Mouse (Mus musculus) limb, embryonic 15.5 days (tissue): ENCODE measurements around the gene Det1. TPM values are rescaled to one million over a fixed set of nuclear protein-coding genes. Genes with fewer than 3 reads are reported as not detected.

Source experiments
- ATAC-seq: fragments of 200-750 bp; cut with Nextera tagmentation; 2 replicates; pipeline ENCODE4 v1.8.0; 2017; ENCODE audit warnings: low read depth, moderate TSS enrichment; ENCODE audit not compliant: insufficient number of reproducible peaks, low FRiP score, low TSS enrichment
- H3K27ac ChIP-seq: fragments of 300-500 bp; sonication (generic); 2 replicates; pipeline ENCODE4 v1.5.1; 2015; ENCODE audit warnings: moderate library complexity, mild to moderate bottlenecking, inconsistent platforms
- H3K27me3 ChIP-seq: fragments of 300-500 bp; sonication (generic); 2 replicates; pipeline ENCODE4 v1.6.1; 2015; ENCODE audit warnings: inconsistent platforms
- H3K36me3 ChIP-seq: fragments of 300-500 bp; sonication (generic); 2 replicates; pipeline ENCODE4 v1.6.1; 2015; ENCODE audit warnings: inconsistent platforms
- H3K4me1 ChIP-seq: fragments of 300-500 bp; sonication (generic); 2 replicates; pipeline ENCODE4 v1.6.1; 2015; ENCODE audit warnings: inconsistent platforms
- H3K4me2 ChIP-seq: fragments of 300-500 bp; sonication (generic); 2 replicates; pipeline ENCODE4 v1.6.1; 2015; ENCODE audit warnings: mild to moderate bottlenecking, inconsistent platforms
- H3K4me3 ChIP-seq: fragments of 300-500 bp; sonication (generic); 2 replicates; pipeline ENCODE4 v1.5.1; 2015; ENCODE audit warnings: mild to moderate bottlenecking, inconsistent platforms
- H3K9ac ChIP-seq: fragments of 300-500 bp; sonication (generic); 2 replicates; pipeline ENCODE4 v1.6.1; 2015; ENCODE audit warnings: inconsistent platforms
- H3K9me3 ChIP-seq: fragments of 300-500 bp; sonication (generic); 2 replicates; pipeline ENCODE4 v1.6.1; 2016; ENCODE audit warnings: inconsistent platforms
- WGBS: fragments of 180-500 bp; shearing (Covaris S2); methylation state at CpG from one replicate; pipeline ENCODE4 v1.1.7; 2015; 5-methylcytosine and 5-hydroxymethylcytosine counted together
- microRNA-seq: library from miRNA; unstranded; fragments of <30 nt; microRNA quantifications from one replicate; pipeline ENCODE4, GENCODE M21; 2016
- polyA plus RNA-seq: library from polyadenylated mRNA; unstranded; fragments of >200 nt; fragmentation: Nextera tagmentation; extraction: Ambion mirVana; gene quantifications from 2 replicates; pipeline ENCODE4 v1.2.1, GENCODE M21; 2015

Det1 gene
- polyA plus RNA-seq, 1 experiment from 2014 or later: 17.2 TPM

DNA sequence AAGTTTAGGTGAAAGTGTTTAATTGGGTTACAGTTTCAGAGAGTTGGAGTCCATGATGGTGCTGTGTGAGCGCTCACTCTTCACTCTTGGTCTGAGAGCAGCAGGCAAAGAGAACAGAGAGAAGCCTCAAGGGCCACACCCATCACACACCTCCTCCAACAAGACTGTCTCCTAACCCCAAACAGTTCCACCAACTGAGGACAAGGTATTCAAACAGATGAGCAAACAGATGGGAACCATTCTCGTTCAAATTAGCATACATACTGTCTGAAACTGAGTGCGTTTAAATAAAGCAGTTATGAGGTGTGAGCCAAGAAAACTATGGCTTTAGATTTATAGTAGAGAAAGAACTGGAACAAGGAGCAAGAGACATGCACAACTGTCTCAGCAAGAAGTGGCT is 50.4 kb downstream of the Det1 start:
- 81% methylated on average over 3 of the region's 3 CpGs for WGBS
- H3K36me3 ChIP-seq: peaks cover 12% of the 10 kb centered on the region
- no peak overlapping the region for H3K9ac ChIP-seq
- H3K27ac ChIP-seq: no peak overlapping the region
- H3K4me1 ChIP-seq: peaks cover 9% of the 10 kb centered on the region
- H3K4me2 ChIP-seq: no peak overlapping the region
- no peak for ATAC-seq
- no peaks in the 10 kb centered on the region for H3K27me3 ChIP-seq
- H3K9me3 ChIP-seq: no peaks in the 10 kb centered on the region
- H3K4me3 ChIP-seq: no peak overlapping the region

DNA sequence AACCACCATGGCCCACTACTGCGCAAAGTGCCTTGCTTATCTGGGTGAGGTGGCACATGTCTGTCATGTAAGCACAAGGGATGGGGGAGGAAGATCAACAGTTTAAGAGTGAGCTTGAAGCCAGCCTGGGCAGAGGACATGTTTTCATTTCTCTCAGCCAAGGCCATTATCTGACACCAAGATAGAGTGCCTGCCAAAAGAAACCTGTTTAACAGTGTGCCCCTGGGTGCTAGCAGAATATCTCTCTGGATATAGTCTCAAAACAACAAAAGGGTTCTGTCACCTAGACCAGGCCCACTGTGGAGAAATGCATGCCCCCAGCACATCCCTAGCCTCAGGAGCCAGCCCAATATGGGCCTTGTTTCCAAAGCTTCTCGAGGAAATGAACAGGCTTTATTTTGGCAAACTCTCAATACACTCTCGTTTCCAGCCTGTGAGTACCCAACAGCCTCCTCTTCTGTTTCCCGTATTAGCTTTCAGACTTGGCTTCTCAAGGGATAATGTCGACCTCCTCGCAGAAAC is 52.4 kb downstream of the Det1 start:
- H3K9me3 ChIP-seq: no peaks in the 10 kb centered on the region
- H3K4me2 ChIP-seq: no peak overlapping the region
- peaks cover 28% of the 10 kb centered on the region for H3K36me3 ChIP-seq
- H3K4me1 ChIP-seq: peaks cover 9% of the 10 kb centered on the region
- no peak overlapping the region for H3K27ac ChIP-seq
- H3K9ac ChIP-seq: no peak overlapping the region
- no peak overlapping the region for H3K4me3 ChIP-seq
- ATAC-seq: no peak
- WGBS: 52% methylated on average over 6 of the region's 6 CpGs
- no peaks in the 10 kb centered on the region for H3K27me3 ChIP-seq

DNA sequence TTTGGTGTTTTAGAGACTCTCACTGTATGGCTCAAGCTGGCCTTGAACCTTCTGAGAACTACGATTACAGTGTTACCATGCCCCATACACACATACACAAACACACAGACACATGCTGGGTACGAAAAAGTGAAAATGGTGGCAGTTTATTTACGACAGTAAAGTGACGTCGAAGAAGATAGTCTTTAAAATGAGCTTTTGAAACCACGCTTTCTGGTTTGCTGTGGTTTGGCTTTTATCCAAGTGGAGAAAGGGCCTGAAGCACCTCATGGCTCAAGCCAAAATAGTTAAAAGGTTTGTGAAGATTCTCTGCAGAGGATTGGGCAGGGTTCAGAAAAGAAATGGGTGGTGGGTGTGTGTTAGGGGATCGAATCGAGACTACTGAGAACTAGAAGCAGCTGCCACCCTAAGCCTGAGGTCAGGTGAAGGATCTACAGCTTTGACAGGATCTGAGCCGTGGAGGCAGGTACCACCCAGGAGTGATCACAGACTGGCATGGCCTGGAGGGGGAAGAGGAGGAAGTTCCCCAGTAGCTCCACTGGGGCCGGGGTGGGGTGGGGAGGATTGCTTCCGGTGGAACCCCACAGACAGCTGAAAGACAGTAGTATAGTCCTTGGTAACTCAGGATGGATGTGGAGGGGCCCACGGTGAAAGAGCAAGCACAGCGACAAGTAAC is 53.0 kb downstream of the Det1 start:
- no peak for ATAC-seq
- Histone ChIP-seq H3K27ac (no peak overlapping the region), H3K27me3 (no peaks in the 10 kb centered on the region), H3K4me2 (no peak overlapping the region), H3K4me3 (no peak overlapping the region), H3K9ac (no peak overlapping the region), H3K36me3 (peaks cover 34% of the 10 kb centered on the region), H3K9me3 (no peaks in the 10 kb centered on the region), H3K4me1 (peaks cover 9% of the 10 kb centered on the region)
- WGBS: 72% methylated on average over 13 of the region's 13 CpGs

GRCm38 (mm10) chr7:78791359-78792222 is 55.5 kb downstream of the Det1 start:
- Histone ChIP-seq H3K27ac (no peak overlapping the region), H3K9ac (no peak overlapping the region), H3K27me3 (no peaks in the 10 kb centered on the region), H3K4me1 (peaks cover 9% of the 10 kb centered on the region), H3K36me3 (peaks cover 49% of the 10 kb centered on the region), H3K9me3 (no peaks in the 10 kb centered on the region), H3K4me2 (no peak overlapping the region), H3K4me3 (no peak overlapping the region)
- 84% methylated on average over 15 of the region's 15 CpGs for WGBS
- no peak for ATAC-seq

DNA sequence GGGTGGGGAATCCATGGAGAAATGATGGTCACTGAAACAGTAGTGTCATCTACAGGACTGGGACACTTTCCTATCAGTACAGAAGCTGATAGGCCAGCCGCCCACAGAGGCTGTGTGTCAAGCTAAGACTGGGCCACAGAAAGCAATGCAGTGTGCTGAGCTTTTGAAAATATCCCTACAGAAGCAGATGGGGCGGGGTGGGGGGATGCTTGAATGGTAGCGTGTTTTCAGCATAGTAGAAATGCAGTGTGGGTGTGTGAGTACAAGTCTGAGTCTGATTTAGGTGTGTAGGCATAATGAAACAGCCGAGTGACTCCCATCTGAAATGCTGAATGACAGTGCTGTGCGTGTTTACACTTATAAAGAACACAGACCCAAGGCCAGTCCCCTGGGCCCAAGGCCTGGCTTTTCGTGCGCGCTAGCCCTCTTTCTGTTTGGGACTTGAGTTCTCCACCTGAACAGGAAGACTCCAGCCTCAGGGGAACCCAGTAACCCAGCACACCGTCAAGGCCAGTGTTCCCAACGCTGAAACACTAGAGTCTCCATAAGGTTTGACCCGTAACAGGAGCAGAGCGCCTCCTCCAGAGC is 59.2 kb downstream of the Det1 start:
- H3K4me2 ChIP-seq: no peak overlapping the region
- no peak overlapping the region for H3K4me3 ChIP-seq
- no peaks in the 10 kb centered on the region for H3K27me3 ChIP-seq
- no peak for ATAC-seq
- H3K9ac ChIP-seq: no peak overlapping the region
- H3K36me3 ChIP-seq: peaks cover 48% of the 10 kb centered on the region
- H3K27ac ChIP-seq: no peak overlapping the region
- H3K9me3 ChIP-seq: no peaks in the 10 kb centered on the region
- peaks cover 9% of the 10 kb centered on the region; the same call in 1 of the 2 replicates for H3K4me1 ChIP-seq
- 89% methylated on average over 12 of the region's 12 CpGs for WGBS

DNA sequence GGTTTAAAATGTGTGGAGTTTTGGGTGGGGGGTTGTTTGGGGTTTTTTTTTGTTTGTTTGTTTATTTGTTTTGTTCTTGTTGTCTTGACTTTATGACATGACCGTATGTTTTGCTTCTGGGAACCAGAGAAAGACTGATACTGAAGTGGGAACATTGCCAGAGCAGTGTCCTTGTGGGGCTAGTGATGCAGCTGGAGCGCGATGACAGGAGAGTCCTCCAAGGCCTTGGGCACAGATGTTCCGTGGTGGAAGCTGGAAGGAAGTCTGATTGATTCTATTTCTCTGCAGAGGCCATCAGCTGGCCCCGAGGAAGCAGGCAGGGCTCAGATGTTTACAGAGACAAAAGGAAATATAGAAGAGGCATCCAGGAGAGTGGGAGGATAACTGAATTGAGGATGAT is 61.2 kb downstream of the Det1 start:
- Histone ChIP-seq H3K9ac (no peak overlapping the region), H3K9me3 (no peaks in the 10 kb centered on the region), H3K27ac (no peak overlapping the region), H3K27me3 (no peaks in the 10 kb centered on the region), H3K4me1 (peaks cover 16% of the 10 kb centered on the region), H3K36me3 (peaks cover 33% of the 10 kb centered on the region), H3K4me2 (no peak overlapping the region), H3K4me3 (no peak overlapping the region)
- ATAC-seq: no peak
- WGBS: 82% methylated on average over 5 of the region's 5 CpGs

DNA sequence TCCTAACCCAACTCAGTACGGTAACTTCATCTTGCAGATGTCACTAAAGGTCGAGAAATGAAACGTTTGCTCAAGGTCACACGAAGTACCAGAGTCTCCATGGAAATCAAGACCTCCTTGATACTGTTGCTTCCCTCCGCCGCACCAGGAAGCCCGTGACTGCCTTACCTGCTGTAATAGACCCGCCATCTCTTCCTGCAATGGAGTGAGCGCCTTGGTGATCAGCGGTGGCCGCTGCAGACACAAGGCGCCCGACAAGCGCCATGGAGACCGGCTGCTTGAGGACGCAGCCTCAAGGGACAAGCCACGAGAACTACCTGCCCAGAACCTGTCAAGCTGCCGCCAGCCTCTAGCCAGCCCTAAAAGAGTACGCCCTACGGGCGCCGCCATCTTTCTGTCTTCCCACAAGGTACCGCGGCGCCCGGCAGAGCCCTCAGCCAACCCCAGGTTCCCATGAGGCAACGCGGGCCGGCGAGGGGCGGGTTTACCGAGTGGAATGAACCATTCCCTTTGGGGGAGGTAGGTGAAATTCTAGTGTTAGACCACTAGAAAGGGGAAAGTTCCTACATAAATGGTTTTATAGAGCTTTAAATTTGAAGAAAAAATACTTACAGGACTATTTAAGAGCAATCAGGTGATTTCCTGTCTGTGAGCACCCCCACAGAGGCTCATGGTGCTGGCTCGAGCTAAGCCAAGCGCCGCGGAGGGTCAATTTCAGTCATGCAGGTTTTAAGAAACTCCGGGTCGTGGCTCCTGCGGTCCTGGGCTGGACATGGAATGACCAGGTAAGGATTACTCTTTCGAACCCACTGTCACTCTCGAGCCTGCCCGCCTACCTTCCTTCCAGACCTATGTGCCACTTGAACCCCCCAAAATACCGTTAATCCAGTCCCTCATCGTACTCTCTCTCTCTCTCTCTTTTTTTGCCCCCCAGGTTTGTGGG is 64.2 kb downstream of the Det1 start, which contains the start of the genes Mrps11 and Mrpl46:
Gene Mrps11 (plus strand): TSS at position 481 of the 943 bp plus-strand sequence.
Gene Mrpl46 (minus strand): TSS at position 893 of the 943 bp plus-strand sequence.
- Histone ChIP-seq H3K4me3 (peak within 1 kb of the TSS; percentile 89), H3K27me3 (no peaks in the 10 kb centered on the region), H3K9ac (peak within 1 kb of the TSS; percentile 67), H3K36me3 (peaks cover 33% of the 10 kb centered on the region), H3K27ac (peak within 1 kb of the TSS; percentile 71; the same call in 1 of the 2 replicates), H3K4me2 (peak within 1 kb of the TSS; percentile 86), H3K4me1 (peaks cover 16% of the 10 kb centered on the region), H3K9me3 (no peaks in the 10 kb centered on the region)
- WGBS: under 1% methylated on average over 44 of the region's 44 CpGs
- ATAC-seq: peak; percentile 96

- no peak overlapping the region for H3K4me3 ChIP-seq
- no peaks in the 10 kb centered on the region for H3K9me3 ChIP-seq
- H3K36me3 ChIP-seq: peaks cover 63% of the 10 kb centered on the region
- no peak for ATAC-seq
- H3K9ac ChIP-seq: no peak overlapping the region
- H3K4me2 ChIP-seq: no peak overlapping the region
- no peak overlapping the region for H3K27ac ChIP-seq
- WGBS: 97% methylated on average over 5 of the region's 5 CpGs
- peaks cover 10% of the 10 kb centered on the region for H3K4me1 ChIP-seq
- H3K27me3 ChIP-seq: no peaks in the 10 kb centered on the region
Measured at GRCm38 (mm10) chr7:78778741-78779140, 68.3 kb downstream of the Det1 start.

Small RNA genes lying within 50 kb of the gene (microRNA-seq; reads per million reads assigned to microRNA genes)
- gene Mir7-2: 1.2 reads per million

Other genes starting within 250 kb of the Det1 start
- 3.1 and 3.4 TPM in 2 replicates for gene Ntrk3, start 109.3 kb downstream of the Det1 start, polyA plus RNA-seq
- 64.9 and 68.3 TPM in 2 replicates for gene Mrps11, start 64.1 kb downstream of the Det1 start, polyA plus RNA-seq
- 54.6 and 55.1 TPM in 2 replicates for gene Mrpl46, start 63.7 kb downstream of the Det1 start, polyA plus RNA-seq
- 38.7 and 41.8 TPM in 2 replicates for gene Aen, start 48.6 kb upstream of the Det1 start, polyA plus RNA-seq
- gene Isg20, start 66.2 kb upstream of the Det1 start, polyA plus RNA-seq: 3.9 and 4.1 TPM in 2 replicates
- 46.9 and 52.7 TPM in 2 replicates for gene Acan, start 206.2 kb upstream of the Det1 start, polyA plus RNA-seq